Mouse (Mus musculus): ENCODE measurements around the gene Spsb4. TPM values are rescaled to one million over a fixed set of nuclear protein-coding genes. Genes with fewer than 3 reads are reported as not detected.

Gene Spsb4
- total and polyA plus RNA-seq, 2 experiments, result 1.5 to 3.5 TPM

GRCm38 (mm10) chr9:96896690-96897089 is 122.0 kb downstream of the Spsb4 start:
- DNase-seq (ENCODE audit: extremely low read depth, low read depth, low spot score), result no peak
- no peaks in the 10 kb centered on the region for H3K27me3 ChIP-seq (ENCODE audit: control insufficient read depth, insufficient read depth, low read length)
- no peak overlapping the region for H3K27ac ChIP-seq (replicated peaks; ENCODE audit: insufficient read depth, low read depth, low read length)
- no peaks in the 10 kb centered on the region for H3K79me2 ChIP-seq (ENCODE audit: control insufficient read depth, insufficient read depth, low read length)
- TF ChIP-seq CTCF (IDR thresholded peaks at IDR 0.05; ENCODE audit: low read depth, low read length), result no peak
- TF ChIP-seq POLR2A (IDR thresholded peaks at IDR 0.05; ENCODE audit: extremely low read depth, insufficient read depth, low read length), result no peak
- H3K4me1 ChIP-seq (ENCODE audit: control insufficient read depth, insufficient read depth, low read length), result peaks cover 7% of the 10 kb centered on the region; the same call in 1 of the 2 replicates
- H3K9ac ChIP-seq (ENCODE audit: low read depth, low read length), result no peak overlapping the region
- no peak overlapping the region for H3K4me3 ChIP-seq (ENCODE audit: insufficient read depth, low read depth, low read length)
- H3K36me3 ChIP-seq (ENCODE audit: control insufficient read depth, insufficient read depth, low read length), result no peaks in the 10 kb centered on the region
- WGBS, result 90% methylated on average over 1 of the region's 1 CpGs

GRCm38 (mm10) chr9:96893582-96893981 is 125.1 kb downstream of the Spsb4 start:
- DNase-seq (ENCODE audit: extremely low read depth, low read depth, low spot score), result peak; percentile 94
- H3K9ac ChIP-seq (ENCODE audit: low read depth, low read length), result no peak overlapping the region
- H3K4me3 ChIP-seq (ENCODE audit: insufficient read depth, low read depth, low read length), result no peak overlapping the region
- 19% methylated on average over 5 of the region's 5 CpGs for WGBS
- TF ChIP-seq CTCF (IDR thresholded peaks at IDR 0.05; ENCODE audit: low read depth, low read length) (no peak), POLR2A (IDR thresholded peaks at IDR 0.05; ENCODE audit: extremely low read depth, insufficient read depth, low read length) (no peak)
- no peaks in the 10 kb centered on the region for H3K27me3 ChIP-seq (ENCODE audit: control insufficient read depth, insufficient read depth, low read length)
- peaks cover 9% of the 10 kb centered on the region; the same call in 1 of the 2 replicates for H3K4me1 ChIP-seq (ENCODE audit: control insufficient read depth, insufficient read depth, low read length)
- H3K27ac ChIP-seq (replicated peaks; ENCODE audit: insufficient read depth, low read depth, low read length), result 0 out of 2 replicates have a peak overlapping the region, but pooled peaks have one; percentile 13
- no peaks in the 10 kb centered on the region; the same call in 1 of the 2 replicates for H3K79me2 ChIP-seq (ENCODE audit: control insufficient read depth, insufficient read depth, low read length)
- no peaks in the 10 kb centered on the region for H3K36me3 ChIP-seq (ENCODE audit: control insufficient read depth, insufficient read depth, low read length)

Other genes starting within 250 kb of the Spsb4 start
- gene Pxylp1, start 126.2 kb downstream of the Spsb4 start, total RNA-seq (2014; rRNA removed), result 6.0 and 7.2 TPM in 2 replicates
- 4.5 and 5.5 TPM in 2 replicates for gene Pxylp1, start 126.2 kb downstream of the Spsb4 start, polyA plus RNA-seq (2012; rRNA removed)
- gene Slc25a36, start 92.3 kb upstream of the Spsb4 start, total RNA-seq (2014; rRNA removed), result 8.3 and 10.9 TPM in 2 replicates
- gene Slc25a36, start 92.3 kb upstream of the Spsb4 start, polyA plus RNA-seq (2012; rRNA removed), result 0.41 and 0.95 TPM in 2 replicates